Mouse (Mus musculus): ENCODE results near the gene Anxa6.

Gene Anxa6

GRCm38 (mm10) chr11:54987974-54988373 is 45.3 kb downstream of the Anxa6 start:
- CTCF ChIA-PET, result interaction anchor here (0.5 to 7.9 kb wide), 37 partner anchors 8 to 728 kb away, joined by 3 to 114 read pairs (median 4); partner anchors contain the start of genes Anxa6 (in 1 of the 4), Ccdc69 (in 1 of the 4), Gpx3 (in 1 of the 4) and Tnip1 (in 1 of the 4)
- POLR2A ChIA-PET, result interaction anchor here in 3 of 4 experiments (0.5 to 1.3 kb wide), 10 partner anchors 13 to 618 kb away, joined by 3 to 5 read pairs (median 3); partner anchors contain the start of gene Lyrm7 (in 1 of the 3)

GRCm38 (mm10) chr11:54985086-54985485 is 48.2 kb downstream of the Anxa6 start:
- ChIA-PET POLR2A (interaction anchor here in 3 of 4 experiments (0.6 to 4.3 kb wide), 15 partner anchors 11 to 275 kb away, joined by 3 to 17 read pairs (median 4); partner anchors contain the start of gene Tnip1 (in 1 of the 3)), CTCF (interaction anchor here (0.6 to 7.9 kb wide), 11 partner anchors 13 to 105 kb away, joined by 3 to 114 read pairs (median 5); partner anchors contain the start of gene Tnip1 (in 1 of the 4))

- ChIA-PET CTCF (interaction anchor here (0.5 to 7.9 kb wide), 38 partner anchors 9 to 402 kb away, joined by 3 to 114 read pairs (median 4); partner anchors contain the start of genes Lyrm7 (in 1 of the 4) and Tnip1 (in 1 of the 4)), POLR2A (interaction anchor here in 3 of 4 experiments (0.6 to 4.3 kb wide), 30 partner anchors 11 to 274 kb away, joined by 3 to 17 read pairs (median 4); partner anchors contain the start of genes Cdc42se2 (in 1 of the 3) and Tnip1 (in 1 of the 3))
These were observed 48.7 kb downstream of the Anxa6 start for GRCm38 (mm10) chr11:54984581-54984980.

- POLR2A ChIA-PET, result interaction anchor here (0.7 to 4.3 kb wide), 32 partner anchors 10 to 197 kb away, joined by 3 to 17 read pairs (median 4); partner anchors contain the start of genes Cdc42se2 (in 1 of the 4) and Tnip1 (in 1 of the 4)
- CTCF ChIA-PET, result interaction anchor here (0.5 to 7.9 kb wide), 41 partner anchors 9 to 402 kb away, joined by 3 to 114 read pairs (median 4); partner anchors contain the start of genes Lyrm7 (in 1 of the 4) and Tnip1 (in 1 of the 4)
These were observed 49.2 kb downstream of the Anxa6 start for GRCm38 (mm10) chr11:54984085-54984484.

GRCm38 (mm10) chr11:54982520-54982919 is 50.7 kb downstream of the Anxa6 start:
- ChIA-PET POLR2A (interaction anchor here in 3 of 4 experiments (0.6 to 4.3 kb wide), 7 partner anchors 9 to 461 kb away, joined by 3 to 17 read pairs (median 6); no protein-coding TSS in a partner anchor), CTCF (interaction anchor here in 3 of 4 experiments (0.6 to 7.9 kb wide), 9 partner anchors 10 to 697 kb away, joined by 3 to 114 read pairs (median 16); no protein-coding TSS in a partner anchor)

- POLR2A ChIA-PET, result interaction anchor here in 3 of 4 experiments (0.5 to 1.7 kb wide), 5 partner anchors 8 to 26 kb away, joined by 3 to 6 read pairs (median 3); no protein-coding TSS in a partner anchor
- CTCF ChIA-PET, result interaction anchor here in 3 of 4 experiments (0.6 to 7.9 kb wide), 5 partner anchors 9 to 315 kb away, joined by 3 to 114 read pairs (median 3); no protein-coding TSS in a partner anchor
These were observed 51.6 kb downstream of the Anxa6 start for GRCm38 (mm10) chr11:54981630-54982029.

GRCm38 (mm10) chr11:54977385-54977937 is 55.8 kb downstream of the Anxa6 start:
- ChIA-PET POLR2A (interaction anchor here in 3 of 4 experiments (0.6 to 11.8 kb wide), 11 partner anchors 12 to 120 kb away, joined by 3 to 151 read pairs (median 4); partner anchors contain the start of genes Tnip1 (in 2 of the 3) and Gm2a (in 1 of the 3)), CTCF (interaction anchor here in 3 of 4 experiments (0.6 to 0.9 kb wide), 5 partner anchors 8 to 410 kb away, joined by 3 read pairs; no protein-coding TSS in a partner anchor)

GRCm38 (mm10) chr11:54976351-54976750 is 56.9 kb downstream of the Anxa6 start:
- ChIA-PET POLR2A (interaction anchor here in 3 of 4 experiments (0.6 to 11.8 kb wide), 13 partner anchors 10 to 538 kb away, joined by 3 to 151 read pairs (median 6); partner anchors contain the start of genes Tnip1 (in 3 of the 3), Fnip1 (in 1 of the 3) and Lyrm7 (in 1 of the 3)), CTCF (interaction anchor here in 1 of 4 experiments (0.7 kb wide), 1 partner anchor 47 kb away, joined by 3 read pairs; no protein-coding TSS in a partner anchor)

- CTCF ChIA-PET, result interaction anchor here in 2 of 4 experiments (0.6 to 2.5 kb wide), 3 partner anchors 8 to 46 kb away, joined by 3 to 14 read pairs (median 5); no protein-coding TSS in a partner anchor
- POLR2A ChIA-PET, result interaction anchor here (0.6 to 11.8 kb wide), 16 partner anchors 10 to 538 kb away, joined by 3 to 151 read pairs (median 5); partner anchors contain the start of genes Tnip1 (in 3 of the 4), Lyrm7 (in 2 of the 4) and Fnip1 (in 1 of the 4)
These were observed 57.5 kb downstream of the Anxa6 start for GRCm38 (mm10) chr11:54975756-54976155.

GRCm38 (mm10) chr11:54975340-54975739 is 57.9 kb downstream of the Anxa6 start:
- CTCF ChIA-PET, result interaction anchor here in 2 of 4 experiments (0.6 to 2.5 kb wide), 4 partner anchors 9 to 46 kb away, joined by 3 to 14 read pairs (median 4); no protein-coding TSS in a partner anchor

GRCm38 (mm10) chr11:54974639-54975038 is 58.6 kb downstream of the Anxa6 start:
- CTCF ChIA-PET, result interaction anchor here (0.7 to 2.5 kb wide), 5 partner anchors 9 to 105 kb away, joined by 3 to 14 read pairs (median 3); no protein-coding TSS in a partner anchor
- POLR2A ChIA-PET, result interaction anchor here in 3 of 4 experiments (0.5 to 11.8 kb wide), 15 partner anchors 8 to 114 kb away, joined by 3 to 151 read pairs (median 6); partner anchors contain the start of genes Tnip1 (in 3 of the 3) and Lyrm7 (in 1 of the 3)

More at GRCm38 (mm10) chr11:54975340-54975739, 57.9 kb downstream of the Anxa6 start:
- POLR2A ChIA-PET, result interaction anchor here (0.5 to 11.8 kb wide), 20 partner anchors 9 to 537 kb away, joined by 3 to 151 read pairs (median 5); partner anchors contain the start of genes Tnip1 (in 3 of the 4), Lyrm7 (in 2 of the 4) and Fnip1 (in 1 of the 4)

- CTCF ChIA-PET, result interaction anchor here in 3 of 4 experiments (0.5 to 2.5 kb wide), 7 partner anchors 10 to 118 kb away, joined by 3 to 14 read pairs (median 3); no protein-coding TSS in a partner anchor
- POLR2A ChIA-PET, result interaction anchor here (0.6 to 11.8 kb wide), 34 partner anchors 9 to 1028 kb away, joined by 3 to 151 read pairs (median 4); partner anchors contain the start of genes Tnip1 (in 3 of the 4), G3bp1 (in 1 of the 4), Gpx3 (in 1 of the 4) and Lyrm7 (in 1 of the 4)
These were observed 59.6 kb downstream of the Anxa6 start for GRCm38 (mm10) chr11:54973481-54974212.

GRCm38 (mm10) chr11:54972789-54973188 is 60.5 kb downstream of the Anxa6 start:
- ChIA-PET POLR2A (interaction anchor here (0.6 to 11.8 kb wide), 35 partner anchors 10 to 496 kb away, joined by 3 to 151 read pairs (median 4); partner anchors contain the start of genes Tnip1 (in 3 of the 4), G3bp1 (in 1 of the 4) and Lyrm7 (in 1 of the 4)), CTCF (interaction anchor here in 3 of 4 experiments (0.6 to 1.5 kb wide), 7 partner anchors 9 to 112 kb away, joined by 3 to 5 read pairs (median 3); no protein-coding TSS in a partner anchor)

- ChIA-PET POLR2A (interaction anchor here (0.6 to 11.8 kb wide), 31 partner anchors 9 to 497 kb away, joined by 3 to 151 read pairs (median 4); partner anchors contain the start of genes Tnip1 (in 3 of the 4) and G3bp1 (in 1 of the 4)), CTCF (interaction anchor here in 3 of 4 experiments (0.6 to 1.5 kb wide), 8 partner anchors 8 to 112 kb away, joined by 3 to 5 read pairs (median 4); no protein-coding TSS in a partner anchor)
These were observed 61.1 kb downstream of the Anxa6 start for GRCm38 (mm10) chr11:54972049-54972723.

- ChIA-PET POLR2A (interaction anchor here in 3 of 4 experiments (0.6 to 11.8 kb wide), 7 partner anchors 9 to 277 kb away, joined by 3 to 151 read pairs (median 6); partner anchors contain the start of gene Tnip1 (in 2 of the 3)), CTCF (no interaction called here)
These were observed 61.7 kb downstream of the Anxa6 start for GRCm38 (mm10) chr11:54971365-54972048.
